Mouse (Mus musculus) testis, postnatal 14 days (tissue): Measurements from ENCODE around the gene St5.
A peak's percentile ranks its signal among the peaks of the same experiment; 100 is the strongest.

Source experiments
- DNase-seq: peaks from one replicate; pipeline ENCODE4 v3.0.0; 2021; ENCODE audit warnings: low spot score

The St5 gene

GRCm38 (mm10) chr7:109641102-109641501 is 62.3 kb downstream of the St5 start:
- no peak for DNase-seq

GRCm38 (mm10) chr7:109637391-109637790 is 66.0 kb downstream of the St5 start:
- DNase-seq: no peak

GRCm38 (mm10) chr7:109636086-109636792 is 67.2 kb downstream of the St5 start:
- DNase-seq: no peak

- DNase-seq: no peak
Observed at GRCm38 (mm10) chr7:109633404-109634085, 69.9 kb downstream of the St5 start.

- DNase-seq: no peak
Observed at GRCm38 (mm10) chr7:109631330-109631729, 72.1 kb downstream of the St5 start.

GRCm38 (mm10) chr7:109629871-109630778 is 73.3 kb downstream of the St5 start:
- DNase-seq: no peak

GRCm38 (mm10) chr7:109628935-109629609 is 74.3 kb downstream of the St5 start:
- no peak for DNase-seq

- no peak for DNase-seq
Observed at GRCm38 (mm10) chr7:109627851-109628250, 75.6 kb downstream of the St5 start.

- no peak for DNase-seq
Observed at GRCm38 (mm10) chr7:109622234-109622838, 81.1 kb downstream of the St5 start.

GRCm38 (mm10) chr7:109620967-109621366 is 82.4 kb downstream of the St5 start:
- DNase-seq: no peak

GRCm38 (mm10) chr7:109620288-109620687 is 83.1 kb downstream of the St5 start:
- DNase-seq: no peak

- no peak for DNase-seq
Observed at GRCm38 (mm10) chr7:109618721-109619120, 84.7 kb downstream of the St5 start.

GRCm38 (mm10) chr7:109617838-109618237 is 85.6 kb downstream of the St5 start:
- DNase-seq: no peak

GRCm38 (mm10) chr7:109616034-109616979 is 87.1 kb downstream of the St5 start:
- peak; percentile 85 for DNase-seq

GRCm38 (mm10) chr7:109615601-109616000 is 87.8 kb downstream of the St5 start:
- no peak for DNase-seq

GRCm38 (mm10) chr7:109614939-109615338 is 88.5 kb downstream of the St5 start:
- no peak for DNase-seq

- DNase-seq: no peak
Observed at GRCm38 (mm10) chr7:109613531-109614021, 89.8 kb downstream of the St5 start.

- DNase-seq: no peak
Observed at GRCm38 (mm10) chr7:109613051-109613450, 90.4 kb downstream of the St5 start.

- no peak for DNase-seq
Observed at GRCm38 (mm10) chr7:109612531-109612930, 90.9 kb downstream of the St5 start.

- no peak for DNase-seq
Observed at GRCm38 (mm10) chr7:109610348-109610747, 93.1 kb downstream of the St5 start.
